Mouse (Mus musculus) heart, embryonic 15.5 days (tissue): ENCODE data around the gene Rhob. TPM values are rescaled to one million over a fixed set of nuclear protein-coding genes. Genes with fewer than 3 reads are reported as not detected.

Source experiments
- ATAC-seq: fragments of 200-750 bp; cut with Nextera tagmentation; replicated peaks from 2 replicates; pipeline ENCODE4 v1.8.0; 2017; ENCODE audit warnings: low read depth, moderate TSS enrichment; ENCODE audit not compliant: insufficient number of reproducible peaks, insufficient read depth, low FRiP score
- H3K27ac ChIP-seq: fragments of 300-500 bp; sonication (generic); 2 replicates; pipeline ENCODE4 v1.5.1; 2015; ENCODE audit warnings: mild to moderate bottlenecking, inconsistent platforms
- H3K27me3 ChIP-seq: fragments of 300-500 bp; sonication (generic); 2 replicates; pipeline ENCODE4 v1.6.1; 2015; ENCODE audit warnings: inconsistent platforms
- H3K36me3 ChIP-seq: fragments of 300-500 bp; sonication (generic); 2 replicates; pipeline ENCODE4 v1.6.1; 2015; ENCODE audit warnings: mild to moderate bottlenecking, inconsistent platforms
- H3K4me1 ChIP-seq: fragments of 300-500 bp; sonication (generic); replicated peaks from 2 replicates; pipeline ENCODE4 v1.6.1; 2015; ENCODE audit warnings: inconsistent platforms
- H3K4me2 ChIP-seq: fragments of 300-500 bp; sonication (generic); 2 replicates; pipeline ENCODE4 v1.6.1; 2015; ENCODE audit warnings: inconsistent platforms, mild to moderate bottlenecking, moderate library complexity
- H3K4me3 ChIP-seq: fragments of 300-500 bp; sonication (generic); 2 replicates; pipeline ENCODE4 v1.5.1; 2015; ENCODE audit warnings: mild to moderate bottlenecking, inconsistent platforms
- H3K9ac ChIP-seq: fragments of 300-500 bp; sonication (generic); 2 replicates; pipeline ENCODE4 v1.6.1; 2015; ENCODE audit warnings: mild to moderate bottlenecking, inconsistent platforms
- H3K9me3 ChIP-seq: fragments of 300-500 bp; sonication (generic); replicated peaks from 2 replicates; pipeline ENCODE4 v1.6.1; 2016; ENCODE audit warnings: inconsistent platforms
- WGBS: fragments of 180-500 bp; shearing (Covaris S2); methylation state at CpG from one replicate; pipeline ENCODE4 v1.1.7; 2015; ENCODE audit warnings: mixed read lengths; 5-methylcytosine and 5-hydroxymethylcytosine counted together
- polyA plus RNA-seq: library from polyadenylated mRNA; unstranded; fragments of >200 nt; fragmentation: Nextera tagmentation; extraction: Ambion mirVana; gene quantifications from 2 replicates; pipeline ENCODE4 v1.2.1, GENCODE M21; 2015

The Rhob gene
- polyA plus RNA-seq, 1 experiment from 2014 or later: 35.4 TPM

DNA sequence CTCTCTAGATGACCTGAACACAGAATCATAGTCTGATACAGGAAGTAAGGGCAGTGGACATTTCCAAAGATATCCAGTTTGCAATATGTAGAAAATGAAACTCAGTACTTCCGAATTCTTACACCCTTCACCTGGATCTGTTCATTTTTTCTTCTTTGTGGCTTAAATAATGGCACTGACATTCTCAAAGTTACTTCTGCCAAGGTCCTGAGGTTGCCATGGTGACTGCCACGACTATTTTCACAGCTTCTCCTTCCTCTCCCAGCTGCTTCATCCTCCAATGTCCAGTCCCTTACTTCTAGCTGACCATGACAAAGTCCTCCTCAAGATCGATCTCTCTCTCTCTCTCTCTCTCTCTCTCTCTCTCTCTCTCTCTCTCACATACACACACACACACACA is 6.4 kb downstream of the Rhob start:
- 69% methylated on average over 3 of the region's 3 CpGs for WGBS
- no peak for ATAC-seq
- H3K4me1 ChIP-seq: peaks cover 20% of the 10 kb centered on the region

GRCm38 (mm10) chr12:8489098-8489497 is 10.7 kb downstream of the Rhob start:
- Histone ChIP-seq H3K4me3 (no peak overlapping the region), H3K9me3 (no peaks in the 10 kb centered on the region), H3K36me3 (no peaks in the 10 kb centered on the region), H3K9ac (no peak overlapping the region), H3K4me2 (no peak overlapping the region), H3K4me1 (peaks cover 7% of the 10 kb centered on the region), H3K27me3 (no peaks in the 10 kb centered on the region), H3K27ac (no peak overlapping the region)
- WGBS: 63% methylated on average over 4 of the region's 4 CpGs
- no peak for ATAC-seq

More for the DNA sequence above, 6.4 kb downstream of the Rhob start:
- H3K9ac ChIP-seq: no peak overlapping the region
- H3K36me3 ChIP-seq: no peaks in the 10 kb centered on the region
- no peak overlapping the region for H3K4me2 ChIP-seq
- H3K27ac ChIP-seq: no peak overlapping the region
- no peaks in the 10 kb centered on the region for H3K27me3 ChIP-seq
- no peaks in the 10 kb centered on the region for H3K9me3 ChIP-seq
- H3K4me3 ChIP-seq: no peak overlapping the region

DNA sequence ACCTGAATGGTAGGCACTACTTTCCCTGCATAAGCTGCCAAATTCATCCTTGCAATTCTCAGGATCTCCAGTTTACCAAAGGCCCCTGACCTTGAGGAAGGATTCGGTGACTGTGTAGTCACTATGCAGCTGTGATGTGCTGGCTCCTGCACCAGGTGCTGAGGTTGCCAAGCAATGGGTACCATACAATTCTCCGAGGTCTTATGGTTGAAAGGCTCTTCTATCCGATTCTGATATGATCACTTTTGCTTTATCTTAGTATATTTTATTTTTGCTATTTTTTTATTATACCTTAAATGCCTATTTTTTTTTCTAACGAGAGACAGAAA is 11.2 kb downstream of the Rhob start:
- no peak for ATAC-seq

DNA sequence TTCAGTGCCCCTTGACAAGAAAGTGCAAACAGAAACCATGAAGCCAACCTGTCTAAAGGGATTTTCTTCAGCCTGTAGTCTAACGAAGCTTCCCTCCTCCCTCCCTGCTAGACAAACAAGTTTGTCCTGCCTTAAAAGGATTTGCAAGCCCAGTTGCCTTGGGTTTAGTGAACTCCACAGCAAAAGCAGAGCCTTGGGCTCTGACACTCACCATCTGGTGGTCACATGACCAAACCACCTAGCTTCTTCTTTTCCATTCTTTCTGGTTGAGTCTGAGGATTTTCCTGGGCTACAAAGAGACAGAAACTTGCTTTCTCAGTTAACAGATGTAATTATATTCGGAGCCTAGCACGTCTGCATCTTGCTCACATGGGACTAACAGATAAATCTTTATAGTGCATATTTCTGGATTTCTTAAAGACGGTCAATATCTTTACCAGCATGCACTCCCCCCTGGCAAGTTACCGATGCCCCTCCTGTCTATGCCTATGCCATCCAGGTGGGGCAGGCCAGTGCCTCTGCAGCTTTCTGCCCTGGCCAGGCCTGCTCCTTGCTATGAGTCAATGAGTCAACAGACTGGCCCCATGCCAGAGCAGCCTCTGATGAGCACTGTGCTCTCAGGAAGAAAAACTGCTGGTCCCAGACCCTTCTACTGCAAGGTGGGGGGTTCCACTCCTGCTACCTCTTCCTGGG is 11.7 kb downstream of the Rhob start:
- no peaks in the 10 kb centered on the region for H3K36me3 ChIP-seq
- no peak for ATAC-seq
- WGBS: 73% methylated on average over 5 of the region's 5 CpGs
- no peak overlapping the region for H3K4me2 ChIP-seq
- peaks cover 7% of the 10 kb centered on the region for H3K4me1 ChIP-seq
- H3K4me3 ChIP-seq: no peak overlapping the region
- no peaks in the 10 kb centered on the region for H3K9me3 ChIP-seq
- H3K27ac ChIP-seq: no peak overlapping the region
- no peak overlapping the region for H3K9ac ChIP-seq
- no peaks in the 10 kb centered on the region for H3K27me3 ChIP-seq

More for the DNA sequence above, 11.2 kb downstream of the Rhob start:
- H3K27ac ChIP-seq: no peak overlapping the region
- no peak overlapping the region for H3K4me2 ChIP-seq
- H3K9ac ChIP-seq: no peak overlapping the region
- 81% methylated on average over 4 of the region's 4 CpGs for WGBS
- no peaks in the 10 kb centered on the region for H3K36me3 ChIP-seq
- no peak overlapping the region for H3K4me3 ChIP-seq
- H3K4me1 ChIP-seq: peaks cover 7% of the 10 kb centered on the region
- no peaks in the 10 kb centered on the region for H3K9me3 ChIP-seq
- H3K27me3 ChIP-seq: no peaks in the 10 kb centered on the region

- Histone ChIP-seq H3K4me1 (peaks cover 7% of the 10 kb centered on the region), H3K36me3 (no peaks in the 10 kb centered on the region), H3K4me3 (no peak overlapping the region), H3K27me3 (no peaks in the 10 kb centered on the region), H3K9me3 (no peaks in the 10 kb centered on the region), H3K27ac (no peak overlapping the region), H3K4me2 (no peak overlapping the region), H3K9ac (no peak overlapping the region)
- no peak for ATAC-seq
- 59% methylated on average over 1 of the region's 1 CpGs for WGBS
These were observed 12.5 kb downstream of the Rhob start for GRCm38 (mm10) chr12:8487281-8487680.

DNA sequence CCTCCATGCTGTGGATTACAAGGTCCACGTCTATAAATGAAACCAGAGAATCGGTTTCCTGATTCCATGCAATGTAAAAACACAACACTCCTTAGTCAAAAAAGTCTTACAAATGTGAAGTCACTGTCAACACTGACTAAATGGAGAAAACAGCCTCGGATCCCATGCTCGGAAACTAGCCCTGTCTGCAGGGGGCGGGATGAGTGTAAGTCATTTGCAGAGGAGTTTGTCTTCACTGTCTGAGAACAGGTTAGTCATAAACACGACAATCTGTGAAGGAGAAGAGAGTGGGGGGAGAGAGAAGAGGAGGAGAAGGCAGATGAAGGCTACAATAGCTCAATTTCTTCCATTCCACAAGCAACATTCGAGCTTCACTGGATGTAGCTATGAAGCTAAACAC is 14.6 kb downstream of the Rhob start:
- no peak overlapping the region for H3K9ac ChIP-seq
- ATAC-seq: no peak
- 79% methylated on average over 7 of the region's 7 CpGs for WGBS

DNA sequence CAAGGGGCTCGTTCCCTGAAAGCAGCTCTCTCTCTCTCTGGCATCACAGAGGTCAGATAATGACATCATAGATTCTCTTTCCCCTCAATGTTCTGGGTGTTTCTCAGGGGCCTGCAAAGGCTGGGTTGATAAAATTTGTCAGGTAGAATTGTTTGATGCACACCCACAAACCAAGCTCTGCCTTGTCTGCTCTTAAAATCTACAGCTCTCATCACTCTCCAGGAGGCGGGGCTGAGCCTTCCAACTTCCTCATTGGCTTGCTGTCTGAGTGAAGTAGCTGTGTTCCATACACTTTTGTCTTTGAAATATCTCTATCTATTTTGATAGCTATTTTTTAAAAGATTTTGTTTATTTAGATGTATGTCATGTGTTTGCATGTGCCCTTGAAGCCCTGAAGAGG is 17.6 kb downstream of the Rhob start:
- H3K4me2 ChIP-seq: no peak overlapping the region
- no peak for ATAC-seq

More for the DNA sequence above, 14.6 kb downstream of the Rhob start:
- H3K4me2 ChIP-seq: no peak overlapping the region
- H3K27ac ChIP-seq: no peak overlapping the region
- H3K27me3 ChIP-seq: no peaks in the 10 kb centered on the region
- H3K36me3 ChIP-seq: no peaks in the 10 kb centered on the region
- no peaks in the 10 kb centered on the region for H3K9me3 ChIP-seq
- H3K4me3 ChIP-seq: no peak overlapping the region
- H3K4me1 ChIP-seq: peaks cover 7% of the 10 kb centered on the region

GRCm38 (mm10) chr12:8474836-8475387 is 24.9 kb downstream of the Rhob start:
- ATAC-seq: no peak
- WGBS: 73% methylated on average over 6 of the region's 6 CpGs
- Histone ChIP-seq H3K27me3 (no peaks in the 10 kb centered on the region), H3K27ac (no peak overlapping the region), H3K36me3 (no peaks in the 10 kb centered on the region), H3K4me1 (peaks cover 15% of the 10 kb centered on the region), H3K9me3 (no peaks in the 10 kb centered on the region), H3K4me2 (no peak overlapping the region), H3K4me3 (no peak overlapping the region), H3K9ac (no peak overlapping the region)

More for the DNA sequence above, 17.6 kb downstream of the Rhob start:
- H3K27me3 ChIP-seq: no peaks in the 10 kb centered on the region
- no peak overlapping the region for H3K9ac ChIP-seq
- peaks cover 7% of the 10 kb centered on the region for H3K4me1 ChIP-seq
- no peaks in the 10 kb centered on the region for H3K9me3 ChIP-seq
- 60% methylated on average over 2 of the region's 2 CpGs for WGBS
- no peak overlapping the region for H3K4me3 ChIP-seq
- no peaks in the 10 kb centered on the region for H3K36me3 ChIP-seq
- no peak overlapping the region for H3K27ac ChIP-seq

- H3K4me3 ChIP-seq: no peak overlapping the region
- no peak for ATAC-seq
- H3K9ac ChIP-seq: no peak overlapping the region
- WGBS: 63% methylated on average over 7 of the region's 7 CpGs
- H3K4me2 ChIP-seq: no peak overlapping the region
- H3K9me3 ChIP-seq: no peaks in the 10 kb centered on the region
- no peaks in the 10 kb centered on the region for H3K27me3 ChIP-seq
- H3K4me1 ChIP-seq: peaks cover 14% of the 10 kb centered on the region
- H3K36me3 ChIP-seq: no peaks in the 10 kb centered on the region
- no peak overlapping the region for H3K27ac ChIP-seq
These were observed 27.0 kb downstream of the Rhob start for GRCm38 (mm10) chr12:8472591-8473358.

DNA sequence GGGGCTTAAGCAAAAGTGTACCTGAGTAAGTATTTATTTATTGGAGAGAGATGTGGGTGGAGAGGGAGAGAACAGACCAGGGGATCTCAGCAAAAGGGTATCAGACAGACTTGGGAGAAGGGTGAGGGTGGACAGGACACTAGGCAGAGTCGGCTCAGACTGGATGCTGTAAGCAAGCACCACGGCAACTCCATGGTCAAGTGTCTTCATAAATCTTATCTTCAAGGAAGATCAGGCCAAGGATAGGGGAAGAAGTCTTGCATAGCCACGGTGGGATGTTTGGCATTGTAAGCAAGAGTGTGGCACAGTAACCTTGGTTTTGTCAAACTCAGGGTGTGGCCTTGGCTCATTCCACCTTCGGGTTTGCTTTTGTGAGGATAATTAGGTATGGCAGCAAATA is 27.8 kb downstream of the Rhob start:
- H3K4me1 ChIP-seq: peaks cover 6% of the 10 kb centered on the region
- no peaks in the 10 kb centered on the region for H3K9me3 ChIP-seq
- H3K27me3 ChIP-seq: no peaks in the 10 kb centered on the region
- no peak for ATAC-seq
- H3K36me3 ChIP-seq: no peaks in the 10 kb centered on the region
- H3K27ac ChIP-seq: no peak overlapping the region
- 75% methylated on average over 4 of the region's 4 CpGs for WGBS
- H3K4me2 ChIP-seq: no peak overlapping the region
- no peak overlapping the region for H3K4me3 ChIP-seq
- no peak overlapping the region for H3K9ac ChIP-seq

GRCm38 (mm10) chr12:8470962-8471361 is 28.8 kb downstream of the Rhob start:
- H3K4me3 ChIP-seq: no peak overlapping the region
- H3K9ac ChIP-seq: no peak overlapping the region
- H3K27me3 ChIP-seq: no peaks in the 10 kb centered on the region
- H3K9me3 ChIP-seq: no peaks in the 10 kb centered on the region
- no peak overlapping the region for H3K4me2 ChIP-seq
- ATAC-seq: no peak
- H3K27ac ChIP-seq: no peak overlapping the region
- H3K4me1 ChIP-seq: peaks cover 2% of the 10 kb centered on the region; the same call in 1 of the 2 replicates
- no peaks in the 10 kb centered on the region for H3K36me3 ChIP-seq
- 81% methylated on average over 2 of the region's 2 CpGs for WGBS
